Mouse (Mus musculus) heart, adult 2 months (tissue): ENCODE measurements at regions not wholly inside any gene's neighbourhood (a gene's known extent, or its start where the extent isn't known, plus 50 kb on each side); places are given as distances from the start of the nearest gene placed in this dataset.

ENCODE experiments used
- CTCF ChIP-seq: fragments of 200-600 bp; IDR thresholded peaks from 2 replicates; pipeline ENCODE4 v1.8.1; 2022; ENCODE audit warnings: antibody characterized with exemption, mild to moderate bottlenecking, moderate library complexity
- POLR2A ChIP-seq: fragments of 200-500 bp; IDR thresholded peaks from 2 replicates; pipeline ENCODE4 v1.6.1; 2011; ENCODE audit warnings: mild to moderate bottlenecking, low read depth, low read length, control low read depth; ENCODE audit not compliant: insufficient read depth

GRCm38 (mm10) chr3:38139387-38139786, 345.3 kb downstream of the Ankrd50 start:
- no peak for TF ChIP-seq POLR2A
- no peak for TF ChIP-seq CTCF
